Mouse (Mus musculus): ENCODE results near the gene Kcnj11. TPM values are rescaled to one million over a fixed set of nuclear protein-coding genes. Genes with fewer than 3 reads are reported as not detected.

Kcnj11 gene
- not detected for polyA plus RNA-seq (2017; shearing (Covaris generic))

GRCm38 (mm10) chr7:46100563-46100962 lies at the start of gene Kcnj11:
Gene Kcnj11, minus strand, starts transcription at chr7:46100764.

Other genes starting within 250 kb of the Kcnj11 start
- gene Kdelr1, start 228.0 kb downstream of the Kcnj11 start, polyA plus RNA-seq (2017; shearing (Covaris generic)): 47.7 TPM
- 0.66 TPM for gene Grin2d, start 222.4 kb downstream of the Kcnj11 start, polyA plus RNA-seq (2017; shearing (Covaris generic))
- not detected for gene Syngr4, start 204.1 kb downstream of the Kcnj11 start, polyA plus RNA-seq (2017; shearing (Covaris generic))
- 3.1 TPM for gene Tmem143, start 203.8 kb downstream of the Kcnj11 start, polyA plus RNA-seq (2017; shearing (Covaris generic))
- 369 TPM for gene Emp3, start 179.4 kb downstream of the Kcnj11 start, polyA plus RNA-seq (2017; shearing (Covaris generic))
- 2.1 TPM for gene Ccdc114, start 176.7 kb downstream of the Kcnj11 start, polyA plus RNA-seq (2017; shearing (Covaris generic))
- not detected for gene Abcc6, start 70.5 kb downstream of the Kcnj11 start, polyA plus RNA-seq (2017; shearing (Covaris generic))
- gene Nomo1, start 67.1 kb downstream of the Kcnj11 start, polyA plus RNA-seq (2017; shearing (Covaris generic)): 32.6 TPM
- not detected for gene Abcc8, start 79.3 kb upstream of the Kcnj11 start, polyA plus RNA-seq (2017; shearing (Covaris generic))
- gene Ush1c, start 137.7 kb upstream of the Kcnj11 start, polyA plus RNA-seq (2017; shearing (Covaris generic)): not detected
- gene Otog, start 140.2 kb upstream of the Kcnj11 start, polyA plus RNA-seq (2017; shearing (Covaris generic)): not detected

All from naive thymus-derived CD4-positive, alpha-beta T cell, adult 5 months (primary cell).